Mouse (Mus musculus) CH12.LX (cell line): ENCODE measurements around the gene Hsd3b7. TPM values are rescaled to one million over a fixed set of nuclear protein-coding genes. Genes with fewer than 3 reads are reported as not detected.

Experiments used
- DNase-seq: peaks from one replicate; pipeline ENCODE4 v3.0.0-alpha.2; 2013; ENCODE audit errors: extremely low read depth
- H3K27ac ChIP-seq: 2 replicates; pipeline ENCODE4 v1.5.1; 2012; ENCODE audit warnings: low read depth, mild to moderate bottlenecking, control low read depth, moderate library complexity; ENCODE audit not compliant: insufficient read depth
- H3K27me3 ChIP-seq: replicated peaks from 2 replicates; pipeline ENCODE3; 2012; ENCODE audit warnings: inconsistent platforms
- H3K36me3 ChIP-seq, 2 experiments: replicated peaks in 1 of 2; 2 replicates each; pipeline versions ENCODE3 to v1.6.1; 2012; ENCODE audit warnings: inconsistent platforms in 1 of 2, low read length in 1 of 2, mild to moderate bottlenecking in 1 of 2, mixed read lengths in 1 of 2, moderate library complexity in 1 of 2; ENCODE audit not compliant: control insufficient read depth in 1 of 2, insufficient read depth in 1 of 2
- H3K4me1 ChIP-seq, 2 experiments: 2 replicates each; pipeline ENCODE4 v1.6.1; 2012; ENCODE audit warnings: inconsistent platforms in 1 of 2, moderate library complexity in 1 of 2; ENCODE audit not compliant: insufficient read depth in 2 of 2, control insufficient read depth in 1 of 2
- H3K4me2 ChIP-seq: 2 replicates; pipeline ENCODE4 v1.6.1; 2012; ENCODE audit warnings: low read depth, mild to moderate bottlenecking, control low read depth; ENCODE audit not compliant: poor library complexity, insufficient read depth, severe bottlenecking
- H3K4me3 ChIP-seq, 3 experiments: fragments of 150-350 bp in 1 of 3; sonication (generic) in 1 of 3; replicated peaks in 1 of 3; 2 replicates each; pipeline versions ENCODE3 to v1.5.1; 2011 to 2012; ENCODE audit warnings: low read depth in 2 of 3, low read length in 2 of 3, mild to moderate bottlenecking in 2 of 3, moderate library complexity in 2 of 3, control low read depth in 1 of 3, improper control_type of control experiment in 1 of 3, inconsistent platforms in 1 of 3, mixed read lengths in 1 of 3; ENCODE audit not compliant: poor library complexity in 1 of 3
- H3K79me2 ChIP-seq: replicated peaks from 2 replicates; pipeline ENCODE4 v1.6.1; 2012; ENCODE audit warnings: mild to moderate bottlenecking, moderate library complexity; ENCODE audit not compliant: control insufficient read depth, poor library complexity, insufficient read depth, severe bottlenecking; ENCODE audit errors: extremely low read depth
- H3K9ac ChIP-seq: 2 replicates; pipeline ENCODE4 v1.6.1; 2012; ENCODE audit warnings: low read depth, mild to moderate bottlenecking, control low read depth, moderate library complexity; ENCODE audit not compliant: insufficient read depth
- H3K9me3 ChIP-seq: replicated peaks from 2 replicates; pipeline ENCODE3; 2012; ENCODE audit warnings: low read length, inconsistent platforms, mixed read lengths
- CHD1 ChIP-seq: IDR thresholded peaks from 2 replicates; pipeline ENCODE4 v1.6.1; 2012; ENCODE audit warnings: low read depth, low read length, improper control_type of control experiment, inconsistent platforms
- ELF1 ChIP-seq: IDR thresholded peaks from 2 replicates; pipeline ENCODE4 v1.6.1; 2014; ENCODE audit warnings: low read depth, mild to moderate bottlenecking, inconsistent platforms, low read length, improper control_type of control experiment
- EP300 ChIP-seq: IDR thresholded peaks from 2 replicates; pipeline ENCODE4 v1.6.1; 2011; ENCODE audit warnings: low read length, improper control_type of control experiment
- ETS1 ChIP-seq: conservative IDR thresholded peaks from 2 replicates; pipeline ENCODE4 v1.6.1; 2012; ENCODE audit warnings: low read depth, mild to moderate bottlenecking, inconsistent platforms, low read length, improper control_type of control experiment, moderate library complexity
- GABPA ChIP-seq: IDR thresholded peaks from 2 replicates; pipeline ENCODE4 v1.6.1; 2012; ENCODE audit warnings: low read depth, low read length, improper control_type of control experiment, inconsistent platforms; ENCODE audit not compliant: insufficient replicate concordance
- HCFC1 ChIP-seq: IDR thresholded peaks from 2 replicates; pipeline ENCODE4 v1.6.1; 2012; ENCODE audit warnings: low read depth, mild to moderate bottlenecking, inconsistent platforms, low read length, improper control_type of control experiment
- IRF4 ChIP-seq: IDR thresholded peaks from 2 replicates; pipeline ENCODE4 v1.6.1; 2014; ENCODE audit warnings: low read depth, mild to moderate bottlenecking, inconsistent platforms, low read length, improper control_type of control experiment
- JUN ChIP-seq: IDR thresholded peaks from 2 replicates; pipeline ENCODE4 v1.6.1; 2011; ENCODE audit warnings: low read depth, mild to moderate bottlenecking, low read length, improper control_type of control experiment, moderate library complexity; ENCODE audit not compliant: insufficient read depth
- JUND ChIP-seq: conservative IDR thresholded peaks from 2 replicates; pipeline ENCODE4 v1.6.1; 2011; ENCODE audit warnings: low read depth, low read length, improper control_type of control experiment
- KAT2A ChIP-seq: IDR thresholded peaks from 2 replicates; pipeline ENCODE4 v1.6.1; 2012; ENCODE audit warnings: low read length, improper control_type of control experiment, inconsistent platforms; ENCODE audit not compliant: insufficient replicate concordance
- MAFK ChIP-seq: IDR thresholded peaks from 2 replicates; pipeline ENCODE4 v1.6.1; 2011; ENCODE audit warnings: low read length, improper control_type of control experiment; ENCODE audit not compliant: insufficient replicate concordance
- MAX ChIP-seq: IDR thresholded peaks from 2 replicates; pipeline ENCODE4 v1.6.1; 2011; ENCODE audit warnings: low read length, improper control_type of control experiment
- MAZ ChIP-seq: IDR thresholded peaks from 2 replicates; pipeline ENCODE4 v1.6.1; 2012; ENCODE audit warnings: low read depth, mild to moderate bottlenecking, inconsistent platforms, low read length, improper control_type of control experiment, moderate library complexity
- MEF2A ChIP-seq: IDR thresholded peaks from 2 replicates; pipeline ENCODE4 v1.6.1; 2014; ENCODE audit warnings: low read depth, mild to moderate bottlenecking, inconsistent platforms, low read length, improper control_type of control experiment, borderline replicate concordance
- MXI1 ChIP-seq: IDR thresholded peaks from 2 replicates; pipeline ENCODE4 v1.6.1; 2011; ENCODE audit warnings: mild to moderate bottlenecking, low read depth, low read length, improper control_type of control experiment
- MYC ChIP-seq: IDR thresholded peaks from 2 replicates; pipeline ENCODE4 v1.6.1; 2011; ENCODE audit warnings: low read depth, mild to moderate bottlenecking, improper control_type of control experiment, low read length
- NRF1 ChIP-seq: IDR thresholded peaks from 2 replicates; pipeline ENCODE4 v1.6.1; 2014; ENCODE audit warnings: low read depth, mild to moderate bottlenecking, inconsistent platforms, low read length, improper control_type of control experiment, moderate library complexity
- PAX5 ChIP-seq: IDR thresholded peaks from 2 replicates; pipeline ENCODE4 v1.6.1; 2012; ENCODE audit warnings: low read length, inconsistent platforms, mixed read lengths
- POLR2A ChIP-seq: IDR thresholded peaks from 2 replicates; pipeline ENCODE4 v1.6.1; 2011; ENCODE audit warnings: low read depth, mild to moderate bottlenecking, improper control_type of control experiment, low read length
- RAD21 ChIP-seq: IDR thresholded peaks from 2 replicates; pipeline ENCODE4 v1.6.1; 2011; ENCODE audit warnings: low read depth, mild to moderate bottlenecking, low read length, improper control_type of control experiment, moderate library complexity
- RCOR1 ChIP-seq: conservative IDR thresholded peaks from 2 replicates; pipeline ENCODE4 v1.6.1; 2012; ENCODE audit warnings: low read depth, mild to moderate bottlenecking, inconsistent platforms, low read length, improper control_type of control experiment
- SMC3 ChIP-seq: IDR thresholded peaks from 2 replicates; pipeline ENCODE4 v1.6.1; 2011; ENCODE audit warnings: low read depth, low read length, improper control_type of control experiment
- TCF12 ChIP-seq: IDR thresholded peaks from 2 replicates; pipeline ENCODE4 v1.6.1; 2014; ENCODE audit warnings: low read depth, mild to moderate bottlenecking, inconsistent platforms, low read length, improper control_type of control experiment
- UBTF ChIP-seq: IDR thresholded peaks from 2 replicates; pipeline ENCODE4 v1.6.1; 2012; ENCODE audit warnings: low read depth, mild to moderate bottlenecking, inconsistent platforms, low read length, improper control_type of control experiment, moderate library complexity
- USF1 ChIP-seq: IDR thresholded peaks from 2 replicates; pipeline ENCODE4 v1.6.1; 2014; ENCODE audit warnings: low read depth, mild to moderate bottlenecking, inconsistent platforms, low read length, improper control_type of control experiment
- USF2 ChIP-seq: conservative IDR thresholded peaks from 2 replicates; pipeline ENCODE4 v1.6.1; 2011; ENCODE audit warnings: low read depth, low read length, improper control_type of control experiment
- ZKSCAN1 ChIP-seq: IDR thresholded peaks from 2 replicates; pipeline ENCODE4 v1.6.1; 2012; ENCODE audit warnings: low read depth, inconsistent platforms, low read length, improper control_type of control experiment, borderline replicate concordance
- ZMIZ1 ChIP-seq: IDR thresholded peaks from 2 replicates; pipeline ENCODE4 v1.6.1; 2012; ENCODE audit warnings: low read depth, mild to moderate bottlenecking, inconsistent platforms, low read length, improper control_type of control experiment
- ZNF384 ChIP-seq: IDR thresholded peaks from 2 replicates; pipeline ENCODE4 v1.6.1; 2012; ENCODE audit warnings: low read depth, low read length, improper control_type of control experiment, inconsistent platforms
- dilution Hi-C: fragments of 300-500 bp; cut with MboI; formaldehyde crosslinking; loops from 2 replicates; pipeline ENCODE4 v1.14.3; 2020; ENCODE audit warnings: low sequenced_read_pairs; ENCODE audit not compliant: extremely low pct_unique_long_range_greater_than_20kb, extremely low pct_ligation_motif_present
- in situ Hi-C: fragments of 300-500 bp; cut with MboI; formaldehyde crosslinking; loops from 3 replicates; pipeline ENCODE4 v1.14.3; 2019; ENCODE audit warnings: low sequenced_read_pairs, low pct_ligation_motif_present, low pct_unique_long_range_greater_than_20kb, mixed read lengths
- polyA plus RNA-seq: library from polyadenylated mRNA; unstranded; fragments of >175 nt; gene quantifications from 2 replicates; pipeline ENCODE4 v1.2.1, GENCODE M21; 2012; ENCODE audit warnings: low read depth; ENCODE audit not compliant: insufficient read length
- total RNA-seq, 2 experiments: library from RNA; depleted of rRNA; stranded (reverse); fragments of 300-350 nt in 1 of 2; fragments of >200 nt in 1 of 2; gene quantifications; 2 replicates each; pipeline ENCODE4 v1.2.3; 2012 to 2014

Gene Hsd3b7
- total and polyA plus RNA-seq, 3 experiments = 0.99 to 6.8 (median 4.2) TPM

GRCm38 (mm10) chr7:127811240-127811639 is 10.8 kb downstream of the Hsd3b7 start:
- DNase-seq = no peak
- dilution Hi-C loops = no loop called here
- Histone ChIP-seq H3K9me3 (no peaks in the 10 kb centered on the region), H3K27me3 (no peaks in the 10 kb centered on the region), H3K9ac (no peak overlapping the region), H3K4me1 (peaks cover 8 to 20% of the 10 kb centered on the region in 2 experiments), H3K4me3 (no peak overlapping the region), H3K27ac (no peak overlapping the region), H3K79me2 (no peaks in the 10 kb centered on the region), H3K4me2 (no peak overlapping the region), H3K36me3 (no peaks in the 10 kb centered on the region)
- no peak for TF ChIP-seq CHD1
- in situ Hi-C loops = no loop called here

- no peak overlapping the region for H3K4me3 ChIP-seq
- TF ChIP-seq NRF1 (no peak), IRF4 (no peak), ZNF384 (no peak), MAZ (no peak), USF1 (no peak), TCF12 (no peak), RCOR1 (no peak), ZMIZ1 (no peak), SMC3 (no peak), EP300 (no peak), RAD21 (no peak), USF2 (no peak), MXI1 (no peak)
- H3K4me2 ChIP-seq = no peak overlapping the region
- no peaks in the 10 kb centered on the region for H3K36me3 ChIP-seq
- no peak overlapping the region for H3K27ac ChIP-seq
- H3K9me3 ChIP-seq = no peaks in the 10 kb centered on the region
- H3K4me1 ChIP-seq = peaks cover 8 to 27% of the 10 kb centered on the region in 2 experiments
- H3K27me3 ChIP-seq = no peaks in the 10 kb centered on the region
- in situ Hi-C loops = no loop called here
- dilution Hi-C loops = no loop called here
- H3K79me2 ChIP-seq = no peaks in the 10 kb centered on the region
- no peak overlapping the region for H3K9ac ChIP-seq
- DNase-seq = no peak
These were observed 11.9 kb downstream of the Hsd3b7 start for GRCm38 (mm10) chr7:127812292-127812691.

- no peak for DNase-seq
- Histone ChIP-seq H3K36me3 (no peaks in the 10 kb centered on the region), H3K9me3 (no peaks in the 10 kb centered on the region), H3K79me2 (no peaks in the 10 kb centered on the region), H3K27me3 (no peaks in the 10 kb centered on the region), H3K4me3 (no peak overlapping the region), H3K4me1 (peaks cover 6 to 29% of the 10 kb centered on the region in 2 experiments), H3K4me2 (no peak overlapping the region), H3K9ac (no peak overlapping the region), H3K27ac (no peak overlapping the region)
- in situ Hi-C loops = no loop called here
- TF ChIP-seq USF1 = no peak
- TF ChIP-seq EP300 = no peak
- TF ChIP-seq PAX5 = no peak
- no peak for TF ChIP-seq MAX
- no peak for TF ChIP-seq JUND
- TF ChIP-seq POLR2A = no peak
- TF ChIP-seq MYC = no peak
- TF ChIP-seq HCFC1 = no peak
- no peak for TF ChIP-seq ETS1
- no peak for TF ChIP-seq UBTF
- no peak for TF ChIP-seq JUN
- no peak for TF ChIP-seq GABPA
- TF ChIP-seq KAT2A = no peak
- no peak for TF ChIP-seq MAFK
- TF ChIP-seq MEF2A = no peak
- TF ChIP-seq ZKSCAN1 = no peak
- TF ChIP-seq ELF1 = no peak
- dilution Hi-C loops = no loop called here
These were observed 13.4 kb downstream of the Hsd3b7 start for GRCm38 (mm10) chr7:127813821-127814220.
